Mouse (Mus musculus) adrenal gland, postnatal 4 days (tissue): Measurements from ENCODE around the gene Olfr1193. TPM values are rescaled to one million over a fixed set of nuclear protein-coding genes. Genes with fewer than 3 reads are reported as not detected.
"Not testable (repeated sequence)": the region's sequence is repeated elsewhere in the genome, so short reads cannot be mapped to it uniquely, and the experiment has no call there.

Source experiments
- DNase-seq, 2 experiments: peaks; one replicate each; pipeline ENCODE4 v3.0.0; 2021 to 2022; ENCODE audit warnings: low spot score in 2 of 2, mixed read lengths in 2 of 2
- long read RNA-seq, 2 experiments: library from polyadenylated mRNA; stranded (forward); transcript quantifications; one replicate each; pipeline ENCODE4 v2.0.0; 2021
- total RNA-seq, 2 experiments: library from RNA; stranded (reverse); gene quantifications; 2 replicates each; pipeline ENCODE4 v1.2.3; 2021

The Olfr1193 gene
- not detected for total RNA-seq
- long read RNA-seq, experiment 1: 0 reads
- long read RNA-seq, experiment 2: 0 reads

- DNase-seq: not testable (repeated sequence)
Observed at GRCm38 (mm10) chr2:88675328-88675727, at the start of gene Olfr1193. Gene Olfr1193, plus strand, starts transcription at chr2:88675628.

- not testable (repeated sequence) for DNase-seq
Observed at GRCm38 (mm10) chr2:88640242-88640641, 35.2 kb upstream of the Olfr1193 start, which contains the start of gene Olfr1191-ps1. Gene Olfr1191-ps1, plus strand, starts transcription at chr2:88640542.

GRCm38 (mm10) chr2:88648209-88648608 is 27.2 kb upstream of the Olfr1193 start, which contains the start of gene Olfr1192-ps1:
Gene Olfr1192-ps1, plus strand, starts transcription at chr2:88648509.
- no peak for DNase-seq

GRCm38 (mm10) chr2:88689087-88689486 is 13.7 kb downstream of the Olfr1193 start, which contains the start of gene Olfr1195:
Gene Olfr1195, minus strand, starts transcription at chr2:88689187.
- no peak for DNase-seq

- no peak for DNase-seq
Observed at GRCm38 (mm10) chr2:88704497-88704896, 29.1 kb downstream of the Olfr1193 start, which contains the start of gene Olfr1196. Gene Olfr1196, minus strand, starts transcription at chr2:88704597.

Other genes with a start within 250 kb of the Olfr1193 start
- not detected for gene Olfr1181, start 249.5 kb upstream of the Olfr1193 start, total RNA-seq
- not detected for gene Gm13757, start 226.5 kb upstream of the Olfr1193 start, total RNA-seq
- not detected for gene Olfr1183, start 220.8 kb upstream of the Olfr1193 start, total RNA-seq
- not detected for gene Olfr1184, start 192.0 kb upstream of the Olfr1193 start, total RNA-seq
- not detected for gene Olfr1185-ps1, start 182.3 kb upstream of the Olfr1193 start, total RNA-seq
- not detected for gene Olfr1186, start 157.1 kb upstream of the Olfr1193 start, total RNA-seq
- not detected for gene Olfr1188, start 118.7 kb upstream of the Olfr1193 start, total RNA-seq
- gene Olfr1189, start 89.2 kb upstream of the Olfr1193 start, total RNA-seq: not detected
- gene Olfr1191-ps1, start 35.1 kb upstream of the Olfr1193 start, total RNA-seq: under 1 TPM in 1 of 2 experiments, not detected in 1; 0.06 TPM
- gene Olfr1192-ps1, start 27.1 kb upstream of the Olfr1193 start, total RNA-seq: not detected
- not detected for gene Olfr1195, start 13.6 kb downstream of the Olfr1193 start, total RNA-seq
- gene Olfr1196, start 29.0 kb downstream of the Olfr1193 start, total RNA-seq: not detected
- not detected for gene Olfr1197, start 56.7 kb downstream of the Olfr1193 start, total RNA-seq
- gene Olfr1198, start 75.7 kb downstream of the Olfr1193 start, total RNA-seq: not detected
- not detected for gene Olfr1199, start 84.8 kb downstream of the Olfr1193 start, total RNA-seq
- not detected for gene Olfr1200, start 94.9 kb downstream of the Olfr1193 start, total RNA-seq
- not detected for gene Olfr1201, start 117.4 kb downstream of the Olfr1193 start, total RNA-seq
- gene Olfr1202, start 138.9 kb downstream of the Olfr1193 start, total RNA-seq: not detected
- not detected for gene Olfr1205, start 154.1 kb downstream of the Olfr1193 start, total RNA-seq
- not detected for gene Olfr1204, start 173.7 kb downstream of the Olfr1193 start, total RNA-seq
- gene Olfr1206, start 187.6 kb downstream of the Olfr1193 start, total RNA-seq: not detected
- gene Olfr1208, start 226.7 kb downstream of the Olfr1193 start, total RNA-seq: not detected
- gene Olfr1209, start 239.5 kb downstream of the Olfr1193 start, total RNA-seq: not detected